Mouse (Mus musculus): ENCODE data around the gene Syk.

Syk gene

GRCm38 (mm10) chr13:52582878-52583661, at the start of gene Syk:
Gene Syk, plus strand, starts transcription at chr13:52583173.
- DNase-seq (ENCODE audit: low spot score), result no peak

GRCm38 (mm10) chr13:52533644-52534043, 49.3 kb upstream of the Syk start:
- no peak for DNase-seq (ENCODE audit: low spot score)

GRCm38 (mm10) chr13:52535542-52535941, 47.4 kb upstream of the Syk start:
- DNase-seq (ENCODE audit: low spot score), result peak; percentile 59

- DNase-seq (ENCODE audit: low spot score), result no peak
These were observed 45.0 kb upstream of the Syk start for GRCm38 (mm10) chr13:52537754-52538587.

- no peak for DNase-seq (ENCODE audit: low spot score)
These were observed 44.3 kb upstream of the Syk start for GRCm38 (mm10) chr13:52538588-52539116.

GRCm38 (mm10) chr13:52539461-52539860, 43.5 kb upstream of the Syk start:
- no peak for DNase-seq (ENCODE audit: low spot score)

- no peak for DNase-seq (ENCODE audit: low spot score)
These were observed 41.5 kb upstream of the Syk start for GRCm38 (mm10) chr13:52541385-52542035.

- no peak for DNase-seq (ENCODE audit: low spot score)
These were observed 40.9 kb upstream of the Syk start for GRCm38 (mm10) chr13:52542036-52542526.

- DNase-seq (ENCODE audit: low spot score), result no peak
These were observed 40.3 kb upstream of the Syk start for GRCm38 (mm10) chr13:52542636-52543035.

- DNase-seq (ENCODE audit: low spot score), result no peak
These were observed 36.7 kb upstream of the Syk start for GRCm38 (mm10) chr13:52546288-52546687.

- no peak for DNase-seq (ENCODE audit: low spot score)
These were observed 32.2 kb upstream of the Syk start for GRCm38 (mm10) chr13:52550690-52551193.

GRCm38 (mm10) chr13:52551275-52551674, 31.7 kb upstream of the Syk start:
- no peak for DNase-seq (ENCODE audit: low spot score)

GRCm38 (mm10) chr13:52552822-52553477, 30.0 kb upstream of the Syk start:
- no peak for DNase-seq (ENCODE audit: low spot score)

- no peak for DNase-seq (ENCODE audit: low spot score)
These were observed 28.3 kb upstream of the Syk start for GRCm38 (mm10) chr13:52554722-52555121.

- no peak for DNase-seq (ENCODE audit: low spot score)
These were observed 25.6 kb upstream of the Syk start for GRCm38 (mm10) chr13:52557421-52557820.

- no peak for DNase-seq (ENCODE audit: low spot score)
These were observed 21.4 kb upstream of the Syk start for GRCm38 (mm10) chr13:52561367-52562165.

GRCm38 (mm10) chr13:52562166-52562571, 20.8 kb upstream of the Syk start:
- no peak for DNase-seq (ENCODE audit: low spot score)

GRCm38 (mm10) chr13:52565103-52565739, 17.8 kb upstream of the Syk start:
- DNase-seq (ENCODE audit: low spot score), result no peak

GRCm38 (mm10) chr13:52566188-52566760, 16.7 kb upstream of the Syk start:
- DNase-seq (ENCODE audit: low spot score), result no peak

- DNase-seq (ENCODE audit: low spot score), result no peak
These were observed 16.2 kb upstream of the Syk start for GRCm38 (mm10) chr13:52566777-52567176.
